Mouse (Mus musculus) forebrain, embryonic 11.5 days (tissue): Measurements from ENCODE around the gene Mapk9. TPM values are rescaled to one million over a fixed set of nuclear protein-coding genes. Genes with fewer than 3 reads are reported as not detected.

Source experiments
- ATAC-seq: fragments of 200-750 bp; cut with Nextera tagmentation; replicated peaks from 2 replicates; pipeline ENCODE4 v1.8.0; 2017; ENCODE audit warnings: moderate TSS enrichment; ENCODE audit not compliant: low FRiP score
- DNase-seq: peaks from one replicate; pipeline ENCODE4 v3.0.0-alpha.2; 2017; ENCODE audit warnings: low spot score
- H3K27ac ChIP-seq: fragments of 300-500 bp; sonication (generic); 2 replicates; pipeline ENCODE4 v1.5.1; 2014; ENCODE audit warnings: low read depth, low read length
- H3K27me3 ChIP-seq: fragments of 300-500 bp; sonication (generic); 2 replicates; pipeline ENCODE4 v1.6.1; 2014; ENCODE audit warnings: mild to moderate bottlenecking, low read length, mixed read lengths; ENCODE audit not compliant: control insufficient read depth, insufficient read depth
- H3K36me3 ChIP-seq: fragments of 300-500 bp; sonication (generic); 2 replicates; pipeline ENCODE4 v1.6.1; 2014; ENCODE audit warnings: mild to moderate bottlenecking, low read length, moderate library complexity, mixed read lengths; ENCODE audit not compliant: control insufficient read depth, insufficient read depth
- H3K4me1 ChIP-seq: fragments of 300-500 bp; sonication (generic); replicated peaks from 2 replicates; pipeline ENCODE4 v1.6.1; 2014; ENCODE audit warnings: low read length, mixed read lengths; ENCODE audit not compliant: control insufficient read depth, insufficient read depth
- H3K4me2 ChIP-seq: fragments of 300-500 bp; sonication (generic); 2 replicates; pipeline ENCODE4 v1.6.1; 2014; ENCODE audit warnings: low read depth, mild to moderate bottlenecking, low read length, moderate library complexity, mixed read lengths; ENCODE audit not compliant: severe bottlenecking
- H3K4me3 ChIP-seq: fragments of 300-500 bp; sonication (generic); 2 replicates; pipeline ENCODE4 v1.5.1; 2014; ENCODE audit warnings: low read depth, low read length
- H3K9ac ChIP-seq: fragments of 300-500 bp; sonication (generic); 2 replicates; pipeline ENCODE4 v1.6.1; 2014; ENCODE audit warnings: low read length
- H3K9me3 ChIP-seq: fragments of 300-500 bp; sonication (generic); 2 replicates; pipeline ENCODE4 v1.6.1; 2016; ENCODE audit warnings: low read length, mixed read lengths; ENCODE audit not compliant: control insufficient read depth
- WGBS: fragments of 180-500 bp; shearing (Covaris S2); extraction: QIAGEN DNeasy Blood & Tissue Kit; methylation state at CpG from one replicate; pipeline ENCODE4 v1.1.7; 2014; 5-methylcytosine and 5-hydroxymethylcytosine counted together
- polyA plus RNA-seq: library from polyadenylated mRNA; unstranded; fragments of >200 nt; fragmentation: Nextera tagmentation; extraction: Ambion mirVana; gene quantifications from 2 replicates; pipeline ENCODE4 v1.2.1, GENCODE M21; 2014

Gene Mapk9
- polyA plus RNA-seq, 1 experiment from 2014 or later = 42.9 TPM

DNA sequence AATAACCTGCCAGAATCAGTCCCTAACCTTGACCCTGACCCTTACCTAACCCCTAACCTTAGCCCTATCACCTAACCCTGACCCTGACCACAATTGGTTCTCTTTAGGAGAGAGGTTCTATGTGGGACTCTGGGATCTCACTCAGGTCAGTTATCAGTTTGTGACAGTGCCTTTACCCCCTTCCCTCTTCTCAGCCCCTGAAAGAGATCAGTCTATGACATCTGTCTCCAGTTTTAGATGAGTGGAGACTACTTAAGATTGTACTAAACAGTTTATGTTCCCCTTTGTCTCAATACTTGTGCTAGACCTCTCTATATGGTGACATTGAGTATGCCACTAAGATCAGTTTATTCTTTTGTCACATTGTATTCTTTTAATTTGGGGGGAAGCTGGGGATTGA lies 17.4 kb downstream of the Mapk9 start:
- Histone ChIP-seq H3K27ac (no peak overlapping the region), H3K9ac (no peak overlapping the region), H3K4me1 (no peaks in the 10 kb centered on the region), H3K9me3 (no peaks in the 10 kb centered on the region), H3K4me2 (no peak overlapping the region), H3K27me3 (no peaks in the 10 kb centered on the region), H3K36me3 (no peaks in the 10 kb centered on the region), H3K4me3 (no peak overlapping the region)
- DNase-seq (no peak), ATAC-seq (no peak)

DNA sequence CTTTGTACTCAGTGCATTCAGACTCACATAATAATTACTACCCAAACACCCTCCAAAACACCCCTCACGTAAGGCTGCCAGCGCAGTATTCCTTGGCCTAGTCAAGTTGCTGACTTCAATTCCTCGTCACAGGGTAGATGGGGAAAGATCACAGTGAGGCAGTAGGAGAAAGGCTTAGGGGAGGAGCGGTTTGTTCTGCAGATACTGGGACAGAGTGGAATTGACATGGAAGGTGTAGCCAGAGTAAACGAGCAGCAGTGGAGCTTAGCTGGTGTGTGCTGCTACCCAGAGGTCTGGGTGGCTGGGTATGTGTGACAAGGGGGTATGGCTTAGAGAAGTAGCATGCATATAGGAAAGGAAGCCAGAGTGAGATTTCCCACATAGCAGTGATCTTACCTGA lies 20.8 kb downstream of the Mapk9 start:
- Histone ChIP-seq H3K27me3 (no peaks in the 10 kb centered on the region), H3K36me3 (no peaks in the 10 kb centered on the region), H3K27ac (no peak overlapping the region), H3K9me3 (no peaks in the 10 kb centered on the region), H3K4me3 (no peak overlapping the region), H3K4me2 (no peak overlapping the region), H3K9ac (no peak overlapping the region), H3K4me1 (no peaks in the 10 kb centered on the region)
- ATAC-seq (no peak), DNase-seq (no peak)
- 76% methylated on average over 5 of the region's 5 CpGs for whole genome bisulfite sequencing

- DNase-seq = peak; percentile 65
- no peak; the same call in 1 of the 2 replicates for ATAC-seq
- Histone ChIP-seq H3K27me3 (no peaks in the 10 kb centered on the region), H3K9me3 (no peaks in the 10 kb centered on the region), H3K4me1 (no peaks in the 10 kb centered on the region), H3K27ac (no peak overlapping the region), H3K4me3 (no peak overlapping the region), H3K9ac (no peak overlapping the region), H3K4me2 (no peak overlapping the region), H3K36me3 (no peaks in the 10 kb centered on the region)
Measured at GRCm38 (mm10) chr11:49869762-49870161, 23.2 kb downstream of the Mapk9 start.

GRCm38 (mm10) chr11:49871914-49872313 lies 25.4 kb downstream of the Mapk9 start:
- no peak overlapping the region for H3K27ac ChIP-seq
- H3K27me3 ChIP-seq = no peaks in the 10 kb centered on the region
- H3K4me2 ChIP-seq = no peak overlapping the region
- H3K4me3 ChIP-seq = no peak overlapping the region
- ATAC-seq (0 out of 2 replicates have a peak, but pooled peaks have one; percentile 27), DNase-seq (no peak)
- no peaks in the 10 kb centered on the region for H3K9me3 ChIP-seq
- WGBS = 70% methylated on average over 6 of the region's 6 CpGs
- H3K36me3 ChIP-seq = no peaks in the 10 kb centered on the region
- no peak overlapping the region for H3K9ac ChIP-seq
- no peaks in the 10 kb centered on the region for H3K4me1 ChIP-seq

- Histone ChIP-seq H3K27ac (no peak overlapping the region), H3K9ac (no peak overlapping the region), H3K9me3 (no peaks in the 10 kb centered on the region), H3K4me1 (no peaks in the 10 kb centered on the region), H3K4me2 (no peak overlapping the region), H3K27me3 (no peaks in the 10 kb centered on the region), H3K4me3 (no peak overlapping the region), H3K36me3 (no peaks in the 10 kb centered on the region; the same call in 1 of the 2 replicates)
- WGBS = 93% methylated on average over 6 of the region's 6 CpGs
- DNase-seq (no peak), ATAC-seq (no peak)
Measured at GRCm38 (mm10) chr11:49872779-49873178, 26.2 kb downstream of the Mapk9 start.

DNA sequence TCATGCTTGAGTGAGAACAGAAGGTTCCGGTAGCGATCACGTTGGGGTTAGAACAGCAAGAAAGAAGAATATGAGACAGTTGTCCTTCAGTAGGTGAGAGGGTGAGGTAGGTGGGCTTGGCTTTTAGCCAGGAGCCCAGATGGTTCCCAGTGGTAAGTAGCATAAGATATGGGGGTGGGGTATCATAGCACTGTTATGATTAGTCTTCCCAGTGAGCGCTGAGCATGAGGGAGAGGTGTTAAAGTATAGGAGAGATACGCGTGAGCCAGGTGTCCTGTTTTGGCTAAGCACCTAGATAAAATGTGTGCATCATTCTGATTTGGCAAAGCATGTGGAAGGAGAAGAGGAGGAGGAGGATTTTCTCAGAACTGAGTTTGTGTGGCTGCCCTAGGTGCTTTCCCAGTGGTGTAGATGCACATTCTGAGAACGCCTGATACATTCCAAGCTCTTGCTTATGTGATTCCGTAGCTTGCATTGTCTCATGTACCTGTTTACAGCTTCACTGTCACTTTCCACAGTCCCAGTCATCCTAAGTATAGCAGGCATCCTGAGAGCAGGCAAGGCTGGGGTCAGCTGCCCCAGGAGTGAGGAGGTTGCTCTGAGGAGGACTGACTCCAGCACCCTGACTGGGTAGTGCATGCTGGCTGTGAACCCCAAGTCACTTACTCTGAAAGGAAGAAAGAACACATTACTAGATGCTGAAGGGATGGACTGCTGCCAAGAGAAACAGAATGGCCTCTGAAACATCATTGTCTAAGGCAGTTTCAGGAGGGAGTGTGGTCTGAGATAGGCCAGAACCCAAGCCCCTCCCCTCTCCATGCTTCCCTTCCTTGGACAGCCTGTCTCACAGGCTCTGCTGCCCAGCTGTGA lies 30.6 kb downstream of the Mapk9 start:
- no peaks in the 10 kb centered on the region for H3K4me1 ChIP-seq
- no peak overlapping the region for H3K9ac ChIP-seq
- H3K36me3 ChIP-seq = no peaks in the 10 kb centered on the region; the same call in 1 of the 2 replicates
- 92% methylated on average over 8 of the region's 8 CpGs for WGBS
- H3K27ac ChIP-seq = no peak overlapping the region
- no peak for ATAC-seq
- no peaks in the 10 kb centered on the region for H3K27me3 ChIP-seq
- no peak overlapping the region for H3K4me2 ChIP-seq
- no peak overlapping the region for H3K4me3 ChIP-seq
- DNase-seq = no peak
- no peaks in the 10 kb centered on the region for H3K9me3 ChIP-seq

DNA sequence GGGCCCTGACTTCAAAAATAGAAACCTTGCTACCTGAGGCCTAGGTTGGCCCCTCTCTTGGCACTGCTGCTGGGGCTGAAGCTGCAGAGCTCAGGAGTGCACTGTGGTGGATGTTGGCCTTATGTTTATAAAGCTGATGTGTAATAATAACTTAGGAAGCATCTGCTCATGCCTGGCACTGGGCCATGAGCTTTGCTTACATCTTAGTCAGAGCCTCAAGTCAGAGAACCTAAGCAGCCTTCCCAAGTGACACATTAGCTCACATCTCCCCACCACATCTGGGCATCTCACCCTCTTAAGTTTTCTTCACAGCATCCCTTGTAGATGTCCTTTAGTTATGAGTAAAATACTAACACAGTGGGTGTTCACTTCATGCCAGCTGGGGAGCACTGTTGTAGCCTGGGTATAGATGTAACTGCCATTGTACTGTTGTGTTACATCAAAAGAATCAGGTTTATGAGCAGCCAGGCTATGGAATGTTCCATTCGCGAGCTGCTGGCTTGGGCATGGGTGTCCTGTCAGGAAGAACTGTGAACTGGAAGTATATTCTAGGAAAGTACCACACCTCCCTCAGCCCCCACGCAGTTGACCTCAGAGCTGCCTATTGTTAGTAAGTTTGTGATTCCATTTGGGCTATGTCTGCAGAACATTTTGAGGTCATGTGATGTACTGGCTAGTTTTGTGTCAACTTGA lies 33.5 kb downstream of the Mapk9 start:
- Histone ChIP-seq H3K27me3 (no peaks in the 10 kb centered on the region), H3K4me3 (no peak overlapping the region), H3K4me1 (no peaks in the 10 kb centered on the region), H3K9ac (no peak overlapping the region), H3K27ac (no peak overlapping the region), H3K36me3 (no peaks in the 10 kb centered on the region; the same call in 1 of the 2 replicates), H3K4me2 (no peak overlapping the region), H3K9me3 (no peaks in the 10 kb centered on the region)
- DNase-seq = no peak
- WGBS = 88% methylated on average over 3 of the region's 3 CpGs
- ATAC-seq = no peak

DNA sequence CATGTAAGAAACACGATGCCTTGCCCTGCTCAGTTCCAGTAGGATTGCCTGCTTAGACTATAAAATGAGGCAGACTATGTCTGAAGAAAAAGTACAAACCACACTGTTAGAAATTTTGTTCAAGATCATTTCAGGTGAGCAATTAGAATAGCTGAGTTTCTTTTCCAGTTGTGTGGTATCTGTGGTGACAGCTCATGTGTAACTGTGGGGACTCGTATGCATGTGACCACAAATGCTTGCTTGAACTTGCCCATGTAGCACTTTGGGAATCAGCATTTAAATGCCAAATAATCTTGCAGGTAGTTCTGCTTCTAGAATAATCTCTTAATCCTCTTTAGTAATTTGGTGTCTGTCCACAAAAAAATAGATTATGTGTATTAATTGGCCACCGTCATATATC lies 36.8 kb downstream of the Mapk9 start:
- H3K36me3 ChIP-seq = no peaks in the 10 kb centered on the region
- H3K27ac ChIP-seq = no peak overlapping the region
- WGBS = 91% methylated on average over 3 of the region's 3 CpGs
- H3K9me3 ChIP-seq = no peaks in the 10 kb centered on the region
- H3K27me3 ChIP-seq = no peaks in the 10 kb centered on the region
- no peaks in the 10 kb centered on the region for H3K4me1 ChIP-seq
- ATAC-seq (no peak), DNase-seq (no peak)
- no peak overlapping the region for H3K4me2 ChIP-seq
- H3K4me3 ChIP-seq = no peak overlapping the region
- H3K9ac ChIP-seq = no peak overlapping the region
